Mouse (Mus musculus) heart, embryonic 15.5 days (tissue): ENCODE results near the gene Krtap1-4. TPM values are rescaled to one million over a fixed set of nuclear protein-coding genes. Genes with fewer than 3 reads are reported as not detected.

Source experiments
- ATAC-seq: fragments of 200-750 bp; cut with Nextera tagmentation; replicated peaks from 2 replicates; pipeline ENCODE4 v1.8.0; 2017; ENCODE audit warnings: low read depth, moderate TSS enrichment; ENCODE audit not compliant: insufficient number of reproducible peaks, insufficient read depth, low FRiP score
- H3K27ac ChIP-seq: fragments of 300-500 bp; sonication (generic); 2 replicates; pipeline ENCODE4 v1.5.1; 2015; ENCODE audit warnings: mild to moderate bottlenecking, inconsistent platforms
- H3K27me3 ChIP-seq: fragments of 300-500 bp; sonication (generic); 2 replicates; pipeline ENCODE4 v1.6.1; 2015; ENCODE audit warnings: inconsistent platforms
- H3K36me3 ChIP-seq: fragments of 300-500 bp; sonication (generic); 2 replicates; pipeline ENCODE4 v1.6.1; 2015; ENCODE audit warnings: mild to moderate bottlenecking, inconsistent platforms
- H3K4me1 ChIP-seq: fragments of 300-500 bp; sonication (generic); replicated peaks from 2 replicates; pipeline ENCODE4 v1.6.1; 2015; ENCODE audit warnings: inconsistent platforms
- H3K4me2 ChIP-seq: fragments of 300-500 bp; sonication (generic); 2 replicates; pipeline ENCODE4 v1.6.1; 2015; ENCODE audit warnings: inconsistent platforms, mild to moderate bottlenecking, moderate library complexity
- H3K4me3 ChIP-seq: fragments of 300-500 bp; sonication (generic); 2 replicates; pipeline ENCODE4 v1.5.1; 2015; ENCODE audit warnings: mild to moderate bottlenecking, inconsistent platforms
- H3K9ac ChIP-seq: fragments of 300-500 bp; sonication (generic); 2 replicates; pipeline ENCODE4 v1.6.1; 2015; ENCODE audit warnings: mild to moderate bottlenecking, inconsistent platforms
- H3K9me3 ChIP-seq: fragments of 300-500 bp; sonication (generic); replicated peaks from 2 replicates; pipeline ENCODE4 v1.6.1; 2016; ENCODE audit warnings: inconsistent platforms
- WGBS: fragments of 180-500 bp; shearing (Covaris S2); methylation state at CpG from one replicate; pipeline ENCODE4 v1.1.7; 2015; ENCODE audit warnings: mixed read lengths; 5-methylcytosine and 5-hydroxymethylcytosine counted together
- polyA plus RNA-seq: library from polyadenylated mRNA; unstranded; fragments of >200 nt; fragmentation: Nextera tagmentation; extraction: Ambion mirVana; gene quantifications from 2 replicates; pipeline ENCODE4 v1.2.1, GENCODE M21; 2015

Krtap1-4 gene
- polyA plus RNA-seq, 1 experiment from 2014 or later, result not detected

- no peak overlapping the region for H3K4me3 ChIP-seq
- H3K27ac ChIP-seq, result no peak overlapping the region
- H3K9me3 ChIP-seq, result no peaks in the 10 kb centered on the region
- no peaks in the 10 kb centered on the region for H3K4me1 ChIP-seq
- no peaks in the 10 kb centered on the region for H3K36me3 ChIP-seq
- no peak for ATAC-seq
- 43% methylated on average over 9 of the region's 9 CpGs for WGBS
- H3K27me3 ChIP-seq, result no peaks in the 10 kb centered on the region
- no peak overlapping the region for H3K4me2 ChIP-seq
- no peak overlapping the region for H3K9ac ChIP-seq
These were observed 43.7 kb downstream of the Krtap1-4 start for GRCm38 (mm10) chr11:99539721-99540120.

Other genes starting within 250 kb of the Krtap1-4 start
- not detected in 2 replicates for gene Krt26, start 245.7 kb downstream of the Krtap1-4 start, polyA plus RNA-seq
- gene Krt27, start 232.6 kb downstream of the Krtap1-4 start, polyA plus RNA-seq, result not detected in 2 replicates
- not detected in 2 replicates for gene Krt28, start 208.8 kb downstream of the Krtap1-4 start, polyA plus RNA-seq
- gene Krt10, start 194.3 kb downstream of the Krtap1-4 start, polyA plus RNA-seq, result 11.8 and 18.2 TPM in 2 replicates
- not detected in 2 replicates for gene Krt12, start 161.4 kb downstream of the Krtap1-4 start, polyA plus RNA-seq
- 0.43 and 0.68 TPM in 2 replicates for gene Krt20, start 145.5 kb downstream of the Krtap1-4 start, polyA plus RNA-seq
- 0.32 and 0.35 TPM in 2 replicates for gene Krt23, start 90.5 kb downstream of the Krtap1-4 start, polyA plus RNA-seq
- not detected in 2 replicates for gene Krt39, start 62.3 kb downstream of the Krtap1-4 start, polyA plus RNA-seq
- not detected in 2 replicates for gene Krt40, start 40.5 kb downstream of the Krtap1-4 start, polyA plus RNA-seq
- gene Krtap3-3, start 32.8 kb downstream of the Krtap1-4 start, polyA plus RNA-seq, result not detected in 2 replicates
- not detected in 2 replicates for gene Krtap3-2, start 26.8 kb downstream of the Krtap1-4 start, polyA plus RNA-seq
- not detected in 2 replicates for gene Gm11939, start 24.2 kb downstream of the Krtap1-4 start, polyA plus RNA-seq
- not detected in 2 replicates for gene Krtap3-1, start 17.0 kb downstream of the Krtap1-4 start, polyA plus RNA-seq
- gene Krtap1-5, start 2.6 kb downstream of the Krtap1-4 start, polyA plus RNA-seq, result not detected in 2 replicates
- not detected in 2 replicates for gene Krtap1-3, start 7.7 kb upstream of the Krtap1-4 start, polyA plus RNA-seq
- not detected in 2 replicates for gene Krtap9-3, start 14.5 kb upstream of the Krtap1-4 start, polyA plus RNA-seq
- gene Gm11938, start 19.7 kb upstream of the Krtap1-4 start, polyA plus RNA-seq, result not detected in 2 replicates
- gene Gm11937, start 26.5 kb upstream of the Krtap1-4 start, polyA plus RNA-seq, result not detected in 2 replicates
- not detected in 2 replicates for gene Krtap2-4, start 31.2 kb upstream of the Krtap1-4 start, polyA plus RNA-seq
- not detected in 2 replicates for gene Gm11562, start 36.8 kb upstream of the Krtap1-4 start, polyA plus RNA-seq
- not detected in 2 replicates for gene Krtap4-1, start 44.6 kb upstream of the Krtap1-4 start, polyA plus RNA-seq
- not detected in 2 replicates for gene Krtap4-2, start 51.4 kb upstream of the Krtap1-4 start, polyA plus RNA-seq
- not detected in 2 replicates for gene Krtap4-7, start 60.4 kb upstream of the Krtap1-4 start, polyA plus RNA-seq
- gene Gm11555, start 66.6 kb upstream of the Krtap1-4 start, polyA plus RNA-seq, result not detected in 2 replicates
- gene Gm11563, start 75.3 kb upstream of the Krtap1-4 start, polyA plus RNA-seq, result not detected in 2 replicates
- not detected in 2 replicates for gene Krtap4-6, start 82.3 kb upstream of the Krtap1-4 start, polyA plus RNA-seq
- gene Gm14190, start 107.1 kb upstream of the Krtap1-4 start, polyA plus RNA-seq, result not detected in 2 replicates
- not detected in 2 replicates for gene Gm14180, start 150.6 kb upstream of the Krtap1-4 start, polyA plus RNA-seq
- not detected in 2 replicates for gene Gm11595, start 189.3 kb upstream of the Krtap1-4 start, polyA plus RNA-seq
- gene Krtap4-8, start 197.1 kb upstream of the Krtap1-4 start, polyA plus RNA-seq, result not detected in 2 replicates
- not detected in 2 replicates for gene Krtap4-9, start 201.5 kb upstream of the Krtap1-4 start, polyA plus RNA-seq
- gene Gm11596, start 209.8 kb upstream of the Krtap1-4 start, polyA plus RNA-seq, result not detected in 2 replicates
- gene Gm11569, start 215.3 kb upstream of the Krtap1-4 start, polyA plus RNA-seq, result not detected in 2 replicates
- gene Gm11554, start 220.8 kb upstream of the Krtap1-4 start, polyA plus RNA-seq, result not detected in 2 replicates
- not detected in 2 replicates for gene Krtap4-13, start 226.2 kb upstream of the Krtap1-4 start, polyA plus RNA-seq
- not detected in 2 replicates for gene Gm11564, start 232.0 kb upstream of the Krtap1-4 start, polyA plus RNA-seq